Mouse (Mus musculus) CD4-positive helper T cell, adult 2 months (primary cell): ENCODE measurements around the gene Osbpl3.
"Not testable (repeated sequence)": the region's sequence is repeated elsewhere in the genome, so short reads cannot be mapped to it uniquely, and the experiment has no call there.

Source experiments
- DNase-seq: peaks from one replicate; pipeline ENCODE4 v3.0.0-alpha.2; 2012; ENCODE audit warnings: low read depth, missing footprints, low spot score

Osbpl3 gene

GRCm38 (mm10) chr6:50453651-50454050, 2.4 kb downstream of the Osbpl3 start:
- DNase-seq = no peak

GRCm38 (mm10) chr6:50452220-50452619, 3.8 kb downstream of the Osbpl3 start:
- DNase-seq = no peak

GRCm38 (mm10) chr6:50445616-50446015, 10.4 kb downstream of the Osbpl3 start:
- no peak for DNase-seq

- no peak for DNase-seq
Measured at GRCm38 (mm10) chr6:50440966-50441862, 14.8 kb downstream of the Osbpl3 start.

- no peak for DNase-seq
Measured at GRCm38 (mm10) chr6:50440197-50440596, 15.8 kb downstream of the Osbpl3 start.

GRCm38 (mm10) chr6:50438900-50439299, 17.1 kb downstream of the Osbpl3 start:
- not testable (repeated sequence) for DNase-seq

GRCm38 (mm10) chr6:50437815-50438214, 18.2 kb downstream of the Osbpl3 start:
- no peak for DNase-seq

GRCm38 (mm10) chr6:50436661-50437060, 19.3 kb downstream of the Osbpl3 start:
- no peak for DNase-seq

GRCm38 (mm10) chr6:50432491-50432890, 23.5 kb downstream of the Osbpl3 start:
- no peak for DNase-seq

- DNase-seq = no peak
Measured at GRCm38 (mm10) chr6:50429299-50429698, 26.7 kb downstream of the Osbpl3 start.

GRCm38 (mm10) chr6:50427051-50427732, 28.8 kb downstream of the Osbpl3 start:
- DNase-seq = no peak

GRCm38 (mm10) chr6:50426571-50426970, 29.4 kb downstream of the Osbpl3 start:
- DNase-seq = no peak

- DNase-seq = no peak
Measured at GRCm38 (mm10) chr6:50424271-50424670, 31.7 kb downstream of the Osbpl3 start.

GRCm38 (mm10) chr6:50420413-50420812, 35.6 kb downstream of the Osbpl3 start:
- no peak for DNase-seq

GRCm38 (mm10) chr6:50419518-50420290, 36.3 kb downstream of the Osbpl3 start:
- no peak for DNase-seq

GRCm38 (mm10) chr6:50418951-50419350, 37.0 kb downstream of the Osbpl3 start:
- DNase-seq = no peak

GRCm38 (mm10) chr6:50416854-50417253, 39.1 kb downstream of the Osbpl3 start:
- DNase-seq = peak; percentile 87

- no peak for DNase-seq
Measured at GRCm38 (mm10) chr6:50415431-50415830, 40.6 kb downstream of the Osbpl3 start.

- no peak for DNase-seq
Measured at GRCm38 (mm10) chr6:50414547-50414946, 41.5 kb downstream of the Osbpl3 start.

- DNase-seq = no peak
Measured at GRCm38 (mm10) chr6:50413381-50413780, 42.6 kb downstream of the Osbpl3 start.

- DNase-seq = no peak
Measured at GRCm38 (mm10) chr6:50412174-50412573, 43.8 kb downstream of the Osbpl3 start.

- DNase-seq = no peak
Measured at GRCm38 (mm10) chr6:50404698-50405097, 51.3 kb downstream of the Osbpl3 start.
